Mouse (Mus musculus) lung, embryonic 14.5 days (tissue): ENCODE results near the gene Iqcf1. TPM values are rescaled to one million over a fixed set of nuclear protein-coding genes. Genes with fewer than 3 reads are reported as not detected.
A peak's percentile ranks its signal among the peaks of the same experiment; 100 is the strongest.

Experiments used
- ATAC-seq: fragments of 200-750 bp; cut with Nextera tagmentation; 2 replicates; pipeline ENCODE4 v1.8.0; 2017; ENCODE audit warnings: mild to moderate bottlenecking, moderate TSS enrichment, moderate library complexity; ENCODE audit not compliant: insufficient read depth
- DNase-seq: peaks from one replicate; pipeline ENCODE4 v3.0.0-alpha.2; 2015
- H3K27ac ChIP-seq: fragments of 300-500 bp; sonication (generic); 2 replicates; pipeline ENCODE4 v1.5.1; 2014; ENCODE audit warnings: low read depth, mild to moderate bottlenecking, moderate library complexity
- H3K27me3 ChIP-seq: fragments of 300-500 bp; sonication (generic); 2 replicates; pipeline ENCODE4 v1.6.1; 2014; ENCODE audit warnings: low read length, control low read depth; ENCODE audit not compliant: insufficient read depth
- H3K36me3 ChIP-seq: fragments of 300-500 bp; sonication (generic); 2 replicates; pipeline ENCODE4 v1.6.1; 2014; ENCODE audit warnings: control low read depth; ENCODE audit not compliant: insufficient read depth
- H3K4me1 ChIP-seq: fragments of 300-500 bp; sonication (generic); 2 replicates; pipeline ENCODE4 v1.6.1; 2014; ENCODE audit warnings: antibody characterized with exemption, control low read depth; ENCODE audit not compliant: insufficient read depth
- H3K4me2 ChIP-seq: fragments of 300-500 bp; sonication (generic); 2 replicates; pipeline ENCODE4 v1.6.1; 2014; ENCODE audit warnings: mild to moderate bottlenecking
- H3K4me3 ChIP-seq: fragments of 300-500 bp; sonication (generic); 2 replicates; pipeline ENCODE4 v1.5.1; 2014; ENCODE audit warnings: low read depth, low read length
- H3K9ac ChIP-seq: fragments of 300-500 bp; sonication (generic); 2 replicates; pipeline ENCODE4 v1.6.1; 2014
- H3K9me3 ChIP-seq: fragments of 300-500 bp; sonication (generic); 2 replicates; pipeline ENCODE4 v1.6.1; 2016; ENCODE audit warnings: low read depth, low read length, control low read depth
- CTCF ChIP-seq: IDR thresholded peaks from 2 replicates; pipeline ENCODE4 v1.5.1; 2016; ENCODE audit warnings: antibody characterized with exemption, low read depth
- WGBS: fragments of 180-500 bp; shearing (Covaris S2); extraction: QIAGEN DNeasy Blood & Tissue Kit; methylation state at CpG from one replicate; pipeline ENCODE4 v1.1.7; 2014; 5-methylcytosine and 5-hydroxymethylcytosine counted together
- polyA plus RNA-seq: library from polyadenylated mRNA; unstranded; fragments of >200 nt; fragmentation: Nextera tagmentation; extraction: Ambion mirVana; gene quantifications from 2 replicates; pipeline ENCODE4 v1.2.1, GENCODE M21; 2014

Iqcf1 gene
- polyA plus RNA-seq, 1 experiment from 2014 or later, result not detected

GRCm38 (mm10) chr9:106512729-106513450 lies 13.1 kb downstream of the Iqcf1 start:
- Histone ChIP-seq H3K36me3 (no peaks in the 10 kb centered on the region), H3K4me2 (no peak overlapping the region), H3K27ac (no peak overlapping the region), H3K27me3 (no peaks in the 10 kb centered on the region), H3K4me3 (no peak overlapping the region), H3K9ac (no peak overlapping the region), H3K4me1 (no peaks in the 10 kb centered on the region), H3K9me3 (no peaks in the 10 kb centered on the region)
- TF ChIP-seq CTCF, result no peak
- 37% methylated on average over 13 of the region's 13 CpGs for WGBS
- peak; percentile 56 for DNase-seq
- ATAC-seq, result peak; percentile 58

GRCm38 (mm10) chr9:106513566-106513965 lies 13.8 kb downstream of the Iqcf1 start:
- Histone ChIP-seq H3K36me3 (no peaks in the 10 kb centered on the region), H3K9me3 (no peaks in the 10 kb centered on the region), H3K9ac (no peak overlapping the region), H3K27ac (no peak overlapping the region), H3K4me2 (no peak overlapping the region), H3K4me1 (no peaks in the 10 kb centered on the region), H3K4me3 (no peak overlapping the region), H3K27me3 (no peaks in the 10 kb centered on the region)
- TF ChIP-seq CTCF, result no peak
- no peak for DNase-seq
- ATAC-seq, result no peak
- WGBS, result 77% methylated on average over 6 of the region's 6 CpGs

GRCm38 (mm10) chr9:106514273-106514672 lies 14.5 kb downstream of the Iqcf1 start, which contains the start of gene Iqcf5:
Gene Iqcf5 (plus strand): TSS chr9:106514573.
- Histone ChIP-seq H3K9me3 (no peaks in the 10 kb centered on the region), H3K4me2 (no peak within 1 kb of the TSS), H3K9ac (no peak within 1 kb of the TSS), H3K4me3 (no peak within 1 kb of the TSS), H3K4me1 (no peaks in the 10 kb centered on the region), H3K36me3 (no peaks in the 10 kb centered on the region), H3K27me3 (no peaks in the 10 kb centered on the region), H3K27ac (no peak within 1 kb of the TSS)
- ATAC-seq (no peak), DNase-seq (no peak)
- WGBS, result 86% methylated on average over 4 of the region's 4 CpGs
- TF ChIP-seq CTCF, result no peak

GRCm38 (mm10) chr9:106519433-106519832 lies 19.7 kb downstream of the Iqcf1 start:
- no peak for DNase-seq
- no peak overlapping the region for H3K9ac ChIP-seq
- H3K4me2 ChIP-seq, result no peak overlapping the region
- no peaks in the 10 kb centered on the region for H3K4me1 ChIP-seq
- no peaks in the 10 kb centered on the region for H3K9me3 ChIP-seq
- no peaks in the 10 kb centered on the region for H3K27me3 ChIP-seq
- no peak for ATAC-seq
- 58% methylated on average over 2 of the region's 2 CpGs for WGBS
- H3K27ac ChIP-seq, result no peak overlapping the region
- no peak for TF ChIP-seq CTCF
- H3K36me3 ChIP-seq, result no peaks in the 10 kb centered on the region
- no peak overlapping the region for H3K4me3 ChIP-seq

- no peak for ATAC-seq
These were observed 20.1 kb downstream of the Iqcf1 start for GRCm38 (mm10) chr9:106519909-106520308.

GRCm38 (mm10) chr9:106531833-106532232 lies 32.1 kb downstream of the Iqcf1 start:
- no peak for ATAC-seq

More at GRCm38 (mm10) chr9:106519909-106520308, 20.1 kb downstream of the Iqcf1 start:
- 57% methylated on average over 8 of the region's 8 CpGs for WGBS
- H3K27me3 ChIP-seq, result no peaks in the 10 kb centered on the region
- no peak overlapping the region for H3K9ac ChIP-seq
- no peaks in the 10 kb centered on the region for H3K4me1 ChIP-seq
- H3K4me3 ChIP-seq, result no peak overlapping the region
- TF ChIP-seq CTCF, result no peak
- no peaks in the 10 kb centered on the region for H3K9me3 ChIP-seq
- H3K36me3 ChIP-seq, result no peaks in the 10 kb centered on the region
- H3K27ac ChIP-seq, result no peak overlapping the region
- no peak overlapping the region for H3K4me2 ChIP-seq
- DNase-seq, result no peak

GRCm38 (mm10) chr9:106534296-106534695 lies 34.5 kb downstream of the Iqcf1 start:
- DNase-seq (no peak), ATAC-seq (no peak)
- no peaks in the 10 kb centered on the region for H3K36me3 ChIP-seq
- no peak overlapping the region for H3K4me2 ChIP-seq
- H3K4me3 ChIP-seq, result no peak overlapping the region
- no peak overlapping the region for H3K9ac ChIP-seq
- no peak for TF ChIP-seq CTCF
- H3K27me3 ChIP-seq, result no peaks in the 10 kb centered on the region
- no peak overlapping the region for H3K27ac ChIP-seq
- H3K4me1 ChIP-seq, result no peaks in the 10 kb centered on the region
- H3K9me3 ChIP-seq, result no peaks in the 10 kb centered on the region
- WGBS, result 94% methylated on average over 7 of the region's 7 CpGs

More at GRCm38 (mm10) chr9:106531833-106532232, 32.1 kb downstream of the Iqcf1 start:
- H3K4me3 ChIP-seq, result no peak overlapping the region
- DNase-seq, result peak; percentile 73
- peak; percentile 87 for TF ChIP-seq CTCF
- H3K9me3 ChIP-seq, result no peaks in the 10 kb centered on the region
- H3K4me2 ChIP-seq, result no peak overlapping the region
- 17% methylated on average over 3 of the region's 3 CpGs for WGBS
- H3K9ac ChIP-seq, result no peak overlapping the region
- no peak overlapping the region for H3K27ac ChIP-seq
- no peaks in the 10 kb centered on the region for H3K27me3 ChIP-seq
- no peaks in the 10 kb centered on the region for H3K36me3 ChIP-seq
- no peaks in the 10 kb centered on the region for H3K4me1 ChIP-seq
